Mouse (Mus musculus): ENCODE measurements around the gene Rpa1.

DNA sequence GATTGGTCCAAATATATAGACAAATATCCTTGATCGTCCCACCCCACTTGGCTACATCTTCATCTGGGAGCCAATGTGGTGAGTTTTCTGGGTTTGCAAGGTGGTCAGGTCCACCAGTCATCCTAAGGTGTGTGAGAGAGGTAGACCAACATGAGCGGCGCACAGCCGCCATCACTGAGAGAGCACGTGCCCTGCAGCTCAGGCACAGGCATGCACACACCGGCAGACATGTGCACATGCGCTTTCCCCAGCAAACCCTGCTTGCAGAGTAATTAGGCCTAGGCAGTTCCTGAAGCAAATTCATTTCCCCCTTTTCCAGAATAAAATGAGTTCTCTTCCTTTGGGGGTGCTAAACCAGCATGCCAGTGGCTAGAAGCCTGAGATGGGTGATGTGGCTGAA is 55.8 kb downstream of the Rpa1 start:
- no peak for TF ChIP-seq CTCF (IDR thresholded peaks at IDR 0.05; ENCODE audit: borderline replicate concordance, control insufficient read depth, extremely low read depth, insufficient read depth, low read length, poor library complexity)
- no peak for TF ChIP-seq POLR2A (IDR thresholded peaks at IDR 0.05; ENCODE audit: control insufficient read depth, extremely low read depth, insufficient read depth, low read length, poor library complexity)
